Mouse (Mus musculus): ENCODE results near the gene Il4ra.
A peak's percentile ranks its signal among the peaks of the same experiment; 100 is the strongest.

Il4ra gene

DNA sequence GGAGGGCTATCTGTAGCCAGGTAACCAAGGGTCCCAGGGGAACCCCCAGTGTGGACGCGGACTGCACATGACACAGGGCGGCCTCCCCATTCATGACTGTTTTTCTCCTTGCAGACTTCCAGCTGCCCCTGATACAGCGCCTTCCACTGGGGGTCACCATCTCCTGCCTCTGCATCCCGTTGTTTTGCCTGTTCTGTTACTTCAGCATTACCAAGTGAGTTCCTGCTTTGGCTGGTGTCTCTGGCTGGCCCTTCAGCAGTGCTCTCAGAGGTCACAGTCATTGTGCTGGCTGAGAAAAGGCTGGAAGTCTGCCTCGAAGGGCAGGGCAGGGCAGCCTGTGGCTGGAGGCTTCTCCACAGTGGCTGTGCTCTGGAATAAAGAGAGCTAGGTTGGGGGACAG, 20.8 kb downstream of the Il4ra start:
- no peak for DNase-seq (ENCODE audit: low read depth, low spot score)

DNA sequence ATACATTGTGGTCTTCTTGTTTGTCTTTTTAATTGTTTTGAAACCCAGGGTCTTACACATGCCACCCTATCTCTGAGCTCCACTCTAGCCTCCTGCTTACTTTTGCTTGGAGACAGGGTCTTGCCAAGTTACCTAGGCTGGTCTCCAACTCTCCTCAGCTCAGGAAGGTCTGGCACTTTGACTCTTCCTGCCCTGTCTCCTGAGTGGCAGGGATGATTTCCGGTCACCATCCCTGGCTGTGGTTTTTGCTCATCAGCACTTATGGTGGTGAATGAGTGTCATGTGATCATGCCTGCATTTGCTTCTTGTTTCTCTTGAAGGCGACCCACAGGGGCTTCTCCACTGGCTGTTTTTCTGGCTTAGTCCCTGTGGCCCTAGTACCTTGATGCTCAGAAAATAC, 21.9 kb downstream of the Il4ra start:
- no peak for DNase-seq (ENCODE audit: low read depth, low spot score)

DNA sequence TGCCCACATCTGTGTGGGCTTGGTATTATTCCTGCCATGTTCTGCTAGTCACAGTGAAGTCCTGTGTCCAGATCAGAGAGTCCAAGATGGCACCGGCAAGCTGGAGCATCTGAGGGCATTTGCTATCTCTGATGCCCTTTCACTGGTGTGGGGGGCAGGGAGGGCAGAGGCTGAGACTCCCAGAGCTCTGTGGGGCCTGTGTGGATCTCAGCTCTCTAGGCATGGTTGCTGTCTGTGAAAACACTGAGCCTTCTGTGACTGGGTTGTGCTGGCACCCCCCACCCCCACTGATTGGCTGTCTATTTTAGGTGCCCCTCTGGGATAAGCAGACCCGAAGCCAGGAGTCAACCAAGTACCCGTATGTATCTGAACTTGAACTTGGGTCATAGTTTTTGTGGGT, 22.9 kb downstream of the Il4ra start:
- no peak for DNase-seq (ENCODE audit: low read depth, low spot score)

DNA sequence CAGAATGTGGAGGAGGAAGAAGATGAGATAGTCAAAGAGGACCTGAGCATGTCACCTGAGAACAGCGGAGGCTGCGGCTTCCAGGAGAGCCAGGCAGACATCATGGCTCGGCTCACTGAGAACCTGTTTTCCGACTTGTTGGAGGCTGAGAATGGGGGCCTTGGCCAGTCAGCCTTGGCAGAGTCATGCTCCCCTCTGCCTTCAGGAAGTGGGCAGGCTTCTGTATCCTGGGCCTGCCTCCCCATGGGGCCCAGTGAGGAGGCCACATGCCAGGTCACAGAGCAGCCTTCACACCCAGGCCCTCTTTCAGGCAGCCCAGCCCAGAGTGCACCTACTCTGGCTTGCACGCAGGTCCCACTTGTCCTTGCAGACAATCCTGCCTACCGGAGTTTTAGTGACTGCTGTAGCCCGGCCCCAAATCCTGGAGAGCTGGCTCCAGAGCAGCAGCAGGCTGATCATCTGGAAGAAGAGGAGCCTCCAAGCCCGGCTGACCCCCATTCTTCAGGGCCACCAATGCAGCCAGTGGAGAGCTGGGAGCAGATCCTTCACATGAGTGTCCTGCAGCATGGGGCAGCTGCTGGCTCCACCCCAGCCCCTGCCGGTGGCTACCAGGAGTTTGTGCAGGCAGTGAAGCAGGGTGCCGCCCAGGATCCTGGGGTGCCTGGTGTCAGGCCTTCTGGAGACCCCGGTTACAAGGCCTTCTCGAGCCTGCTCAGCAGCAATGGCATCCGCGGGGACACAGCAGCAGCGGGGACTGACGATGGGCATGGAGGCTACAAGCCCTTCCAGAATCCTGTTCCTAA, 24.0 kb downstream of the Il4ra start:
- no peak for DNase-seq (ENCODE audit: low read depth, low spot score)

GRCm38 (mm10) chr7:125576982-125577381, 25.1 kb downstream of the Il4ra start:
- no peak for DNase-seq (ENCODE audit: low read depth, low spot score)

DNA sequence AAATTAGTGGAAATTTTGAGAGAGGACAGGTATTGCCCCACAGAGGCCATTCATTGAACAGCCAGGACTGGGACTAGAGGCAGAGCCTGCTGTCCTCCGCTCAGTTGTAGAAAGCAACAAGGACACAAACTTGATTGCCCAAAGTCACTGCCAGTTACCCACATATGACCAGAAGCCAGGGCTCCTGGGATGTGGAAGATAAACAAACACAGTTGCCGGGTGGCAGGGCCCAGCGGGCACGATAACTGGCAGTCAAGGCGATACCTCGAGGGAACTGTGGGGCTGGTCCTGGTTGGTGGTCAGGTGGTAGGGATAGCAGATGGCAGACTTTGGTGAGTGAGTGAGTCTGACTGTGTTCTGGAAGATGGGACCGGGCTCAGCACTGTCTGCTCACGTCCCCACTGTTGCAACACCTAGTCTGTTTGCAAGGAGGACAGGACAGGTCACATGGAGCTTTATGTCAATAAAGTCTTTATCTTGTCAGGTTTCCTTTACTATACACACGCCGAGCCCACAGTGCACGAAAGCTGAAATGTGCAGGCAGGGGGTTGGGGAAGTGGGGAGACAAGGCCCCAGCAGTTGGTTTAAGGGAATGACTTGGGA, 25.7 kb downstream of the Il4ra start:
- DNase-seq (ENCODE audit: low read depth, low spot score) = no peak

- no peak for DNase-seq (ENCODE audit: low read depth, low spot score)
These were observed 26.2 kb downstream of the Il4ra start for GRCm38 (mm10) chr7:125578106-125578505.

- DNase-seq (ENCODE audit: low read depth, low spot score) = no peak
These were observed 27.8 kb downstream of the Il4ra start for GRCm38 (mm10) chr7:125579545-125580219.

- no peak for DNase-seq (ENCODE audit: low read depth, low spot score)
These were observed 28.3 kb downstream of the Il4ra start for GRCm38 (mm10) chr7:125580220-125580549.

DNA sequence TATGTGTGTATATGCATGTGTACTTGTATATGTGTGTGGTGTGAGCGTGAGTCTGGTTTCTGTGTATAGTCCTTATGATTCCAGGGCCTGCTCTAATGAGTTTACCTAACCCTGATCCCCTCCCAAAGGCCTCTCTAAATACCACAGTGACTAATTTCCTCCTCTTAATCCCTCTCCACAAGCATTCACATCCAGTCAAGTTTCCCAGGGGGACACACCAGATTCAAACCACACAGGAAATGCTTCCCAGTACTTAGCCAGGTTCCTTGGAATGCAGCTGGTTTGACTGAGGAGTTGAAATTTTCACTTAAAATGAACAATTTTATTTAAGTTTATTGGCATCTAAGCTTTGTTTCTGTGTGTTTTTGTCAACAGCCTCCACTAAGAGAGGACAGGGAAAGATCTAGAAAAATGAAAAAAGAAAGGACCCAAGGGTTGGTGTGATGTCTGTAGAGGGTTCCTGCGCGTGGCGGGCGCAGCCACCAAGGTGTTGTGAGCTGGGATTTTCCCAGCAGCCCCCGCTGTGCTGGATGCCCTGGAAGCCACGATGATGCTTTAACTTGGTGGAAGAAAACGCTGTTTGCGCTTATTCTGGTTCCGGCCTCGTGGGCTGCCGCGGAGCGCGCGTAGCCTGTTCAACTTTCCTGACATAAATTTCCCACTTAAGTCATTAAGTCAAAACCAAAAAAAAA, 28.9 kb downstream of the Il4ra start:
- DNase-seq (ENCODE audit: low read depth, low spot score) = no peak

GRCm38 (mm10) chr7:125581317-125581672, 29.4 kb downstream of the Il4ra start:
- DNase-seq (ENCODE audit: low read depth, low spot score) = peak; percentile 82

DNA sequence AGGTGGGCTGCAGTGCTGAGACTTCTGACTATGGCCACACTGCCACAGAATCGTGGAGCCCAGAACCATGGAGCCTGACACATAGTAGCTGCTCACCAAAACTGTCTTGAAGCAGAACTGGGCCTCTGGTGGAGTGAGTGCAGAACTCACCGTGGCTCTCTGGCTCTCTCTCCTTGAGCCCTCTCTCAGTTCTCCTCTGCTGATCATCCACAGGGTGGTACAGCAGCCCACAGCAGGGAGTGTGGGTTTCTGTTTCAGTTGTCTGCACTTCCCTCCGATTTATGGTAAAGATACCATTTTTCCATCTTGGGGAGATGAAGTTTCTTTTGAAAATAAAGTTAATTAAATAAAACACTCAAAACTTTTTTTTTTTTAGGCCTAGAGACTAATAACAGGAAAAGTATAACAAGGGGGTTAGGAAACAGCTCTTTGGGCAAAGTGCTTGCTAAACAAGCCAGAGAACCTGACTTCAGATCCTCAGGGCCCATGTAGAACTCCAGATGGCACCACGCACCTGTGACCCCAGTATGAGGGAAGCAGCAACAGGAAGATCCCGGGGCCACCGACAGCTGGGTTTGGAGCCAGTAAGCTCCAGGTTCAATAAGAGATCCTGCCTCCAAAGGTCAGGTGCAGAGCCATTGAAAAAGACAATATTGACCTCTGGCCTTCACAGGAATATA, 31.5 kb downstream of the Il4ra start:
- no peak for DNase-seq (ENCODE audit: low read depth, low spot score)

- no peak for DNase-seq (ENCODE audit: low read depth, low spot score)
These were observed 32.1 kb downstream of the Il4ra start for GRCm38 (mm10) chr7:125584005-125584369.

DNA sequence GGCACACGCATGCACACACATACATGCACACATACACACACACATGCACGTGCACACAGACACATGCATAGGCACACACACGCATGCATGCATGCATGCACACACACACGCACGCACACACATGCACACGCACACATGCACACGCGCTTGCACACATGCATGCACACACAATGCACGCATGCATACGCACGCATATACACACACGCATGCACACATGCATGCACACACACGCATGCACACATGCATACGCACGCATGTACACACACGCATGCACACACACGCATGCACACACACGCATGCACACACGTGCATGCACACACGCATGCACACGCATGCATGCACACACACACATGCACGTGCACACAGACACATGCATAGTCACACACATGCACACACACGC, 34.4 kb downstream of the Il4ra start:
- DNase-seq (ENCODE audit: low read depth, low spot score) = no peak

DNA sequence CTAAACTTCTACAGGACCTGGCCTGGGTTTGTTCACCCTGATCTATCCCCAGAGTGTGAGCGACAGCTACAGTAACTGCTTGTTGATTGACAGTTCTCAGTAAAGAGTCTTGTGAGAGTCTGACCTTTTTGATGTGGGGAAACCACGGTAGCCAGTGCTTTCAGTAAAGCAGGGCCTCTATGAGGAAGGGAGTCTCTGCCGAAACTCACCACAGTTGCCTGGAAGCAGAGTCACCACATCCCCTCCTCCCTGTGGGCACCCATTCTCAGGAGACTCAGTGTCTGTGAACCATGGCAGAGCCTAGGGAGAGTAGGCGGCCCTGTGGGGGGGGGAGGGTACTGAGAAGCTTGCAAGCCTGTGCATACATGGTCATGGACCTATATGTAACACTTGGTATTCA, 36.8 kb downstream of the Il4ra start:
- DNase-seq (ENCODE audit: low read depth, low spot score) = no peak

GRCm38 (mm10) chr7:125589896-125590295, 38.0 kb downstream of the Il4ra start:
- no peak for DNase-seq (ENCODE audit: low read depth, low spot score)

DNA sequence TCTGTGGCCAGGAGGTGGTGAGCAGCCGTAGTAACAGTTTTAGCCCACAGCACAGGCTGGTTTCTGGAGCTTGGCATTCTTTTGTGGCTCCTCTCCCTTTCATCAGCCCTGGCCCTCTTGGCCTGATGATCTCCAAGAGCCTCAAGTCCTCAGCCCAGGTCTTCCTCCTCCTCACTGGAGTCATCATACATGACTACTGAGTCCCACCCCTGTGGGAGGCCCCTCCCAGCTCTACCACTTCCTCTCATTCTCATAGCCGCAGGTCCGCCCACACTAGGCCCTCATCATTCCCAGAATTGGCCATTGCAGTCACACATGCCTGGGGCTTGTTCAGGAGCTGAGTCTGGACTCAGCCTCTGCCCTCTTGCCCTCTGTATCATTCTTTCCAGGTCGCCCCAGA, 41.9 kb downstream of the Il4ra start:
- DNase-seq (ENCODE audit: low read depth, low spot score) = no peak

DNA sequence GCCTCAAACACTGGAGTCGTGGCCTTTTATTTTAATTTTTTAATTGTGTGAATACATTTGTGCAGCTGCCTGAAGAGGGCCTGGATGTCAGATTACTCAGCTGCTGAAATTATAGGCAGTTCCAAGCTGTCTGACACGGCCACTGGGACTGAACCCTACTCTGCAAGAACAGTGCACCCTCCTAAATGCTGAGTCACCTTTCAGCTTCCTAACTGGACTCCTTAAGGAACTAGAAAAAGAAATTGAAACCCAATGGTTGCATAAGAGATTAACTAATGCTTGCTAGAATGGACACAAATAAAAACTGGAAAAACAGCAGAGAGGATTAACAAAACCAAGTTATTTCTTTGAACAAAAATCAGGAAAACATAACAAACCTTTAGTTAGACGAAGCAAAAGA, 44.5 kb downstream of the Il4ra start:
- DNase-seq (ENCODE audit: low read depth, low spot score) = no peak

DNA sequence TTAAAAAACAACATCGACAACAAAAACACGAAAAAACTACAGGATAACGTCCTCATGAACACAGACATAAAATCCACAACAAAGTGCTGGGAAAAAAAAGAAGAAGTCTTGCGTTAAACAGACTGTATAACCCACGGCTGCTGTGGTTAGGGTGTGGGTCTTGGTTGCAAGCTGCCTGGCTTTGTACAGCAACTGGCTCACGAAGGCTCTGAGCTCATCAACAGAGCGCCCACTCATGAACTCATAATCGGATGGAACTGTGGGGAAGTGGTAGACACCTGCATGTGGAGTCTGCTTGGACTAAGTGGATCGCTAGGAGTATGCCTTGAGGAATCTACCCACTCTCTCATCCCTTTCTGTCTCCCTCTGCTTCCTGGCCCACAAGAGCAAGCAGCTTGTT, 45.2 kb downstream of the Il4ra start:
- DNase-seq (ENCODE audit: low read depth, low spot score) = no peak

- no peak for DNase-seq (ENCODE audit: low read depth, low spot score)
These were observed 45.8 kb downstream of the Il4ra start for GRCm38 (mm10) chr7:125597516-125598347.

GRCm38 (mm10) chr7:125599373-125599973, 47.6 kb downstream of the Il4ra start:
- DNase-seq (ENCODE audit: low read depth, low spot score) = no peak

Data from forelimb bud, embryonic 11.5 days (tissue).